Mouse (Mus musculus) G1E (cell line): ENCODE results near the gene Fndc3b. TPM values are rescaled to one million over a fixed set of nuclear protein-coding genes. Genes with fewer than 3 reads are reported as not detected.

Source experiments
- ATAC-seq: 2 replicates; pipeline ENCODE4 v1.8.0; 2016; ENCODE audit warnings: mild to moderate bottlenecking; ENCODE audit not compliant: insufficient number of reproducible peaks, poor library complexity, low FRiP score, severe bottlenecking; ENCODE audit errors: extremely low read depth
- DNase-seq: peaks from one replicate; pipeline ENCODE4 v3.0.0; 2012; ENCODE audit warnings: low spot score
- H3K27me3 ChIP-seq: 2 replicates; pipeline ENCODE4 v1.6.1; 2012; ENCODE audit warnings: mild to moderate bottlenecking, low read length, inconsistent platforms; ENCODE audit not compliant: insufficient read depth
- H3K36me3 ChIP-seq: replicated peaks from 2 replicates; pipeline ENCODE3; 2012; ENCODE audit warnings: mild to moderate bottlenecking, inconsistent platforms
- H3K4me1 ChIP-seq: 2 replicates; pipeline ENCODE4 v1.6.1; 2012; ENCODE audit warnings: low read depth, low read length, inconsistent platforms, mixed read lengths; ENCODE audit not compliant: insufficient read depth
- H3K4me3 ChIP-seq: 2 replicates; pipeline ENCODE4 v1.5.1; 2012; ENCODE audit warnings: low read depth, mild to moderate bottlenecking, inconsistent platforms, low read length, moderate library complexity, mixed read lengths
- H3K9me3 ChIP-seq: replicated peaks from 2 replicates; pipeline ENCODE4 v1.6.1; 2012; ENCODE audit warnings: inconsistent platforms
- CTCF ChIP-seq: IDR thresholded peaks from 2 replicates; pipeline ENCODE4 v1.5.1; 2012; ENCODE audit warnings: low read depth, low read length, inconsistent platforms, mixed read lengths
- GATA1 ChIP-seq: IDR thresholded peaks from 2 replicates; pipeline ENCODE4 v1.6.1; 2012; ENCODE audit warnings: borderline replicate concordance, low read length, inconsistent platforms, mixed read lengths
- GATA2 ChIP-seq: IDR thresholded peaks from 2 replicates; pipeline ENCODE4 v1.6.1; 2012; ENCODE audit warnings: low read depth, low read length, inconsistent platforms, borderline replicate concordance
- POLR2AphosphoS5 ChIP-seq: IDR thresholded peaks from 2 replicates; pipeline ENCODE4 v1.6.1; 2012; ENCODE audit warnings: low read depth, low read length, inconsistent platforms; ENCODE audit not compliant: insufficient replicate concordance
- TAL1 ChIP-seq: conservative IDR thresholded peaks from 2 replicates; pipeline ENCODE4 v1.6.1; 2012; ENCODE audit warnings: low read depth, low read length, inconsistent platforms, mixed read lengths
- polyA plus RNA-seq: library from polyadenylated mRNA; stranded (reverse); fragments of >175 nt; gene quantifications from 2 replicates; pipeline ENCODE4 v1.2.3, GENCODE M21; 2012
- total RNA-seq, 2 experiments: library from RNA; stranded (forward) in 1 of 2; stranded (reverse) in 1 of 2; fragments of 200-1000 nt in 1 of 2; fragments of >200 nt in 1 of 2; fragmentation: Nextera tagmentation in 1 of 2; gene quantifications; 2 replicates each; pipeline ENCODE4 v1.2.3; 2014 to 2017

Fndc3b gene
- total RNA-seq (2014; fragmentation: Nextera tagmentation) = not detected in 2 replicates
- total RNA-seq (2017) = 0.06 and 0.16 TPM in 2 replicates
- polyA plus RNA-seq = not detected in 2 replicates

DNA sequence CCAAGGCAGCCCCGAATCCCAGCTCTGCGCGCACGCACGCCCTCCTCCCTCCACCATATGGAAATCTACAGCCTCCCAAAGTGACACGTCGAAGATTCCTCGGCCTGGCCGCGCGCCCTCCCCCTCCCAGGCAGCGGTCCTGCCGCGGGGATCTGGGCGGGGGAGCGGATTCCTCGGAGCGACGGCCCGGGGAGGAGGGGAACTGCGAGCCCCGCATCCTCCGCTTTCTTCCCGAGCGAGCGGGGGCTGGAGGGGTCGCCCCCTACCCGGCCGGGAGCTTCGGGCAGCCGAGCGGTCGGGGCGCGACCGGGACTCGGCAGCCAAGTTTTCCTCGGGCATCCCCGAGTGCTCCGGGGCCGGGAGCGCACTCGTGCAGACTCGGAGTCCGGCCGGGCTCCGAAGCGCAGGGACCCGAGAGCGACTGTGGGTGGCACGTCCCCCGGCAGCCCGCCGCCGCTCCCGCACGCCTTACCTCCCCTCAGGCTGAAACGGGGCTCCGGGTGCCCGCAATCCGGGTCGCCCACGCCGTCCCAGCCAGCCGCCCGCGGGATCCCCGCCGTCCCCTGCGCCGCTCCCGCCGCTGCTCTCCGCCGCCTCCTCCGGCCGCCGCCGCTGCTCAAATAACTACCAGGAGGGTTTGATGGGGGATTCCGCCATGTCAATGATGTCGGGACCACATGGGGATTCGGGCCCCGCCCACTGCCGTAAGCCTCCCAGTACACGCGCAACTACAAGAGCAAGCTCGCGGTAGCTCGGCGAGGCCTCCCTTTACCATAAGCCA is at the start of gene Fndc3b:
Gene Fndc3b, minus strand, starts transcription at position 660 of the 781 bp plus-strand sequence.
- Histone ChIP-seq H3K27me3 (no peaks in the 10 kb centered on the region), H3K9me3 (peaks cover 15% of the 10 kb centered on the region), H3K36me3 (no peaks in the 10 kb centered on the region), H3K4me1 (no peaks in the 10 kb centered on the region), H3K4me3 (no peak within 1 kb of the TSS)
- no peak for ATAC-seq
- TF ChIP-seq GATA2 (no peak), POLR2AphosphoS5 (no peak), GATA1 (no peak)
- no peak for DNase-seq

DNA sequence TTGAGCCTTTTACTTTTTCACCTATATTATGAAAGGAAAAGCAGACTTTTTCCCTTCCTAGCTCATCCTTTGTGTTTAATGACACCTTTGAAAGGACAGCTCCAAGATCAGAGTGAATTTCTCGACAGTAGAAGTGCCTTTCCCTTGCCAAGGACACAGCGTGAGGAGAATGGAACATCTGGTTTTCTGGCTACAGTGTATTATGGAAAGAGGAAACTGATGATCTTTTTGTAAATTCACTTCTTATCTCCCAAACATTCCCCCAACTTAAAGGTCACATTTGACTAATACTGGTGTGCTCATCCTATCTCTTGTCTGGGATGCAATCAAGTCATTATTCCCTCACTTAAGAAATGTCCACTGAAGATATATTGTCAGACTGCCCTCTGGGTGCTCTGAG is 49.2 kb upstream of the Fndc3b start:
- DNase-seq (no peak), ATAC-seq (no peak)
- no peak for TF ChIP-seq CTCF
- TF ChIP-seq POLR2AphosphoS5 = no peak
- TF ChIP-seq GATA1 = no peak
- no peak for TF ChIP-seq TAL1
- no peak for TF ChIP-seq GATA2
- Histone ChIP-seq H3K36me3 (no peaks in the 10 kb centered on the region), H3K4me1 (no peaks in the 10 kb centered on the region), H3K4me3 (no peak overlapping the region), H3K27me3 (no peaks in the 10 kb centered on the region), H3K9me3 (no peaks in the 10 kb centered on the region)

GRCm38 (mm10) chr3:27758976-27759375 is 47.9 kb upstream of the Fndc3b start:
- H3K4me3 ChIP-seq = no peak overlapping the region
- TF ChIP-seq GATA2 = no peak
- no peak for TF ChIP-seq GATA1
- no peak for TF ChIP-seq POLR2AphosphoS5
- TF ChIP-seq TAL1 = no peak
- DNase-seq (no peak), ATAC-seq (no peak)
- no peaks in the 10 kb centered on the region for H3K4me1 ChIP-seq
- H3K36me3 ChIP-seq = no peaks in the 10 kb centered on the region
- H3K27me3 ChIP-seq = no peaks in the 10 kb centered on the region
- H3K9me3 ChIP-seq = no peaks in the 10 kb centered on the region

GRCm38 (mm10) chr3:27751657-27752056 is 40.5 kb upstream of the Fndc3b start:
- no peaks in the 10 kb centered on the region for H3K27me3 ChIP-seq
- H3K9me3 ChIP-seq = no peaks in the 10 kb centered on the region
- TF ChIP-seq POLR2AphosphoS5 (no peak), TAL1 (no peak), GATA1 (no peak), CTCF (no peak), GATA2 (no peak)
- ATAC-seq (no peak), DNase-seq (no peak)
- no peaks in the 10 kb centered on the region for H3K36me3 ChIP-seq
- no peaks in the 10 kb centered on the region for H3K4me1 ChIP-seq
- H3K4me3 ChIP-seq = no peak overlapping the region

- no peaks in the 10 kb centered on the region for H3K4me1 ChIP-seq
- TF ChIP-seq GATA2 (no peak), GATA1 (no peak), POLR2AphosphoS5 (no peak), TAL1 (no peak), CTCF (no peak)
- H3K27me3 ChIP-seq = no peaks in the 10 kb centered on the region
- no peak for ATAC-seq
- H3K4me3 ChIP-seq = no peak overlapping the region
- no peak for DNase-seq
- no peaks in the 10 kb centered on the region for H3K9me3 ChIP-seq
- H3K36me3 ChIP-seq = no peaks in the 10 kb centered on the region
Measured at GRCm38 (mm10) chr3:27751156-27751555, 40.0 kb upstream of the Fndc3b start.

DNA sequence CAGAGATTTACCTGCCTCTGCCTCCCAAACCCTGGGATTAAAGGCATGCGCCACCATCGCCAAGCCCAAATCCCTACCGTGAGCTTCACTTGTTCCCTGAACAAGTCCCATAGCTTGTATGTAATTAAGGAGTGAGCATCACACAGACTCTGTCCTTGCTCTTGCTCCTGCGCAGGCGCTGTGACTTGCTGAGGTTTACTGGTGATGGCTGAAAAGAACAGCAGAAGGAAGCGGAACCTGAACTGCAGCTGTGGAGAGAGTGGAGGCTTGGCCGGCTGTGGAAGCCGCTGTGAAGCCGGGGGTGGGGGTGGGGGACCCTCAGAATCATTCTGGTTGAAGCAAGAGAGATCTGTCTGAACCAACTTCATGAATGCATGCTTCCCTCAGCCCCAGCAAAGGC is 34.5 kb upstream of the Fndc3b start:
- Histone ChIP-seq H3K4me1 (no peaks in the 10 kb centered on the region), H3K27me3 (no peaks in the 10 kb centered on the region), H3K4me3 (no peak overlapping the region), H3K36me3 (no peaks in the 10 kb centered on the region), H3K9me3 (no peaks in the 10 kb centered on the region)
- TF ChIP-seq CTCF = no peak
- TF ChIP-seq GATA1 = no peak
- no peak for TF ChIP-seq GATA2
- no peak for TF ChIP-seq TAL1
- no peak for TF ChIP-seq POLR2AphosphoS5
- DNase-seq = no peak
- no peak for ATAC-seq
